Mouse (Mus musculus) myocyte (in vitro differentiated cells): ENCODE results near the gene C7. TPM values are rescaled to one million over a fixed set of nuclear protein-coding genes. Genes with fewer than 3 reads are reported as not detected.
"Not testable (repeated sequence)": the region's sequence is repeated elsewhere in the genome, so short reads cannot be mapped to it uniquely, and the experiment has no call there.

Experiments
- H3K27me3 ChIP-seq: one replicate; pipeline ENCODE4 v1.6.1; 2011; ENCODE audit not compliant: control insufficient read depth, insufficient read depth, insufficient read length
- H3K36me3 ChIP-seq: one replicate; pipeline ENCODE4 v1.6.1; 2011; ENCODE audit not compliant: control insufficient read depth, insufficient read depth
- H3K4me2 ChIP-seq: one replicate; pipeline ENCODE4 v1.6.1; 2011; ENCODE audit warnings: low read depth, control low read depth
- H3K4me3 ChIP-seq: one replicate; pipeline ENCODE4 v1.5.1; 2011; ENCODE audit warnings: mild to moderate bottlenecking, control low read depth, moderate library complexity
- H3K79me2 ChIP-seq: one replicate; pipeline ENCODE4 v1.6.1; 2011; ENCODE audit not compliant: control insufficient read depth, insufficient read depth
- H3ac ChIP-seq: one replicate; pipeline ENCODE4 v1.6.1; 2011; ENCODE audit not compliant: control insufficient read depth, insufficient read length
- CEBPB ChIP-seq: IDR thresholded peaks from 2 replicates; pipeline ENCODE4 v1.6.1; 2011; ENCODE audit warnings: mild to moderate bottlenecking, moderate library complexity; ENCODE audit not compliant: poor library complexity, insufficient read depth, severe bottlenecking
- E2F4 ChIP-seq: IDR thresholded peaks from one replicate; pipeline ENCODE4 v1.6.1; 2011; ENCODE audit warnings: mild to moderate bottlenecking, control low read depth, moderate library complexity; ENCODE audit not compliant: insufficient read depth
- MAX ChIP-seq: IDR thresholded peaks from one replicate; pipeline ENCODE4 v1.6.1; 2011; ENCODE audit warnings: low read depth, mild to moderate bottlenecking, control low read depth
- MYOD1 ChIP-seq, 3 experiments: IDR thresholded peaks; one replicate each; pipeline ENCODE4 v1.6.1; 2011; ENCODE audit warnings: control low read depth in 2 of 3, low read depth in 2 of 3, mild to moderate bottlenecking in 2 of 3, moderate library complexity in 1 of 3; ENCODE audit not compliant: insufficient read length in 2 of 3, control insufficient read depth in 1 of 3
- MYOG ChIP-seq, 3 experiments: IDR thresholded peaks; one replicate each; pipeline ENCODE4 v1.6.1; 2011; ENCODE audit warnings: control low read depth in 2 of 3, low read depth in 2 of 3, mild to moderate bottlenecking in 2 of 3; ENCODE audit not compliant: insufficient read length in 2 of 3, control insufficient read depth in 1 of 3, insufficient read depth in 1 of 3
- POLR2A ChIP-seq: IDR thresholded peaks from one replicate; pipeline ENCODE4 v1.6.1; 2011; ENCODE audit warnings: low read depth, mild to moderate bottlenecking, control low read depth, moderate library complexity; ENCODE audit not compliant: insufficient read length
- POLR2AphosphoS2 ChIP-seq: IDR thresholded peaks from one replicate; pipeline ENCODE4 v1.6.1; 2011; ENCODE audit warnings: low read depth, control low read depth; ENCODE audit not compliant: insufficient read length
- REST ChIP-seq: IDR thresholded peaks from one replicate; pipeline ENCODE4 v1.6.1; 2011; ENCODE audit warnings: mild to moderate bottlenecking, control low read depth, moderate library complexity; ENCODE audit not compliant: insufficient read depth, insufficient read length
- SRF ChIP-seq: IDR thresholded peaks from one replicate; pipeline ENCODE4 v1.6.1; 2011; ENCODE audit warnings: low read depth; ENCODE audit not compliant: control insufficient read depth, insufficient read length
- TCF12 ChIP-seq: IDR thresholded peaks from one replicate; pipeline ENCODE4 v1.6.1; 2011; ENCODE audit warnings: mild to moderate bottlenecking, control low read depth; ENCODE audit not compliant: poor library complexity, insufficient read depth, severe bottlenecking
- TCF3 ChIP-seq: IDR thresholded peaks from one replicate; pipeline ENCODE4 v1.6.1; 2011; ENCODE audit warnings: low read depth, control low read depth; ENCODE audit not compliant: insufficient read length
- USF1 ChIP-seq: IDR thresholded peaks from one replicate; pipeline ENCODE4 v1.6.1; 2011; ENCODE audit warnings: low read depth, mild to moderate bottlenecking, control low read depth, moderate library complexity
- polyA plus RNA-seq: library from polyadenylated mRNA; unstranded; fragments of >200 nt; fragmentation: generic; extraction: Trizol; gene quantifications from one replicate; pipeline ENCODE4 v1.2.1, GENCODE M21; 2012; ENCODE audit warnings: missing spikeins

Gene C7
- polyA plus RNA-seq, 1 experiment: not detected

- Histone ChIP-seq H3ac (no peak overlapping the region), H3K27me3 (peaks cover 6% of the 10 kb centered on the region), H3K4me2 (no peak overlapping the region), H3K4me3 (no peak overlapping the region), H3K79me2 (no peaks in the 10 kb centered on the region), H3K36me3 (no peaks in the 10 kb centered on the region)
- TF ChIP-seq REST (no peak), POLR2AphosphoS2 (no peak), CEBPB (no peak), TCF12 (no peak), SRF (no peak), MAX (no peak), MYOG (IDR thresholded peaks at IDR 0.05; ENCODE audit: control insufficient read depth in 1 of 3, insufficient read depth in 1 of 3, insufficient read length in 2 of 3, low read depth in 2 of 3) (no peak), POLR2A (no peak), MYOD1 (IDR thresholded peaks at IDR 0.05; ENCODE audit: control insufficient read depth in 1 of 3, insufficient read length in 2 of 3, low read depth in 2 of 3) (no peak), E2F4 (no peak), TCF3 (no peak), USF1 (no peak)
Observed at GRCm38 (mm10) chr15:5029256-5029655, 34.3 kb downstream of the C7 start.

DNA sequence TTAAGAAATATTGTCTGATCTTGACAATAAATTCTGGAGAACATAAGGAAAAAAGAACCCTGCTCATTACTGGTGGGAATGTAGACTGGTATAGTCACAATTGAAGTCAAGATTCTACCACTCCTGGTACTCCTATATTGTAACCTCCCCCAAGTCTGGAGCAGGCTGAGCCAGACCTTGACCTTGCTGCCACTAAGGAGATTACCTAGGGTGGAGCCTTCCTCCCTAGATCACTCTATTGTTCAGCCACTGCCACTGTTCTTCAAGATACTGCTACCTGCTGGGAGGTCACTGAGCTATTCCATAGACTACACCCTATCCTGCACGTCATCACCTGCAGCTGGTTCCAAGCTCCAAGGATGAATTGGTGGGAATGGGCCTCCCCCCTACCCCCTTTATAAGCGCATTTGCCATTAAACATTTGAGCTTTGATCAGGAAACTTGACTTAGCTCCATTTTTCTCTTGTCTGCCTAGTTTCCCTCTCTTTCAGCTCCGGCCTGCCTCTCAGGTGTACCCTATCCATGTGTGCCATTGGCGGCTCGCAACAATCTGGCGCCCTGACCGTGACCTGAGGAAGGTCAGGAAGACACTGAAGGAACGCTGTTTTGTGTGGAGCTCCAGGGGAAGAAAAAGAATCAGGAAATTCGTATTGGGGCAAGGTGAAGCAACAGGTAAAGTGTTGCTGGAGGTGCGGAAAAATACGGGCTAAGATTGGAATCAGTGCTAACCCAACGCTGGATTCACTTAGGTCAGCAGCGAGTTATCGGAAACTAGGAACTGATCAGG, 39.9 kb downstream of the C7 start:
- H3K27me3 ChIP-seq, H3ac ChIP-seq, H3K79me2 ChIP-seq, H3K36me3 ChIP-seq, H3K4me3 ChIP-seq, H3K4me2 ChIP-seq: not testable (repeated sequence)

DNA sequence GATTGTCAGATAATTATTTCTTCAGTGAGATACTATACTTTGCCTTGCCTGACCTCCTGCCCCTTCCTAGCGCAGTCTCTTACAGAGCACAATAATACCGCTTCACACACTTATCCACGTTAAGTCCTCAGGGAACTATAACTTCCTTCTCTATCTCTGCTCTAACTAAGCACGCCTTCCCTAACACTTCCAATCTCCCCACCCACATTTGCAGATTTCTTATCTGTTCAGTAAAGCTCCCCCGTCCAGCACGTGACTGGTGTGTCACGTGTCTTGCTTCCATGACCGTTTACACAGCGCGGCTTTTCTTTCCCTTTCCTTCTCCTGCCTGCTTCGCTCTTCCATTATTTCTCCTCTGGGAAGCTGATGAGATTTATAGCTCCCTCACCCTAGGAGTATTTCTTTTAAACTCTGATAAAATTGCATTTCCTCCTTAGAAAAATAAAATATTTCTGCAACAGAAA, 53.9 kb downstream of the C7 start:
- H3ac ChIP-seq: no peak overlapping the region
- H3K27me3 ChIP-seq: peaks cover 16% of the 10 kb centered on the region
- H3K79me2 ChIP-seq: no peaks in the 10 kb centered on the region
- TF ChIP-seq USF1 (peak; percentile 89), TCF12 (no peak)
- peak overlapping the region; percentile 73 for H3K4me2 ChIP-seq
- no peak overlapping the region for H3K4me3 ChIP-seq
- H3K36me3 ChIP-seq: no peaks in the 10 kb centered on the region

- Histone ChIP-seq H3K4me2 (no peak overlapping the region), H3K36me3 (no peaks in the 10 kb centered on the region), H3K79me2 (no peaks in the 10 kb centered on the region), H3K27me3 (peaks cover 9% of the 10 kb centered on the region), H3ac (no peak overlapping the region), H3K4me3 (no peak overlapping the region)
- TF ChIP-seq POLR2A (no peak), TCF12 (no peak), USF1 (no peak), MYOD1 (IDR thresholded peaks at IDR 0.05; ENCODE audit: control insufficient read depth in 1 of 3, insufficient read length in 2 of 3, low read depth in 2 of 3) (no peak), MAX (no peak), E2F4 (no peak), TCF3 (no peak), POLR2AphosphoS2 (no peak), REST (no peak), SRF (no peak), MYOG (IDR thresholded peaks at IDR 0.05; ENCODE audit: control insufficient read depth in 1 of 3, insufficient read depth in 1 of 3, insufficient read length in 2 of 3, low read depth in 2 of 3) (no peak), CEBPB (no peak)
Observed at GRCm38 (mm10) chr15:5003503-5004196, 59.9 kb downstream of the C7 start.

DNA sequence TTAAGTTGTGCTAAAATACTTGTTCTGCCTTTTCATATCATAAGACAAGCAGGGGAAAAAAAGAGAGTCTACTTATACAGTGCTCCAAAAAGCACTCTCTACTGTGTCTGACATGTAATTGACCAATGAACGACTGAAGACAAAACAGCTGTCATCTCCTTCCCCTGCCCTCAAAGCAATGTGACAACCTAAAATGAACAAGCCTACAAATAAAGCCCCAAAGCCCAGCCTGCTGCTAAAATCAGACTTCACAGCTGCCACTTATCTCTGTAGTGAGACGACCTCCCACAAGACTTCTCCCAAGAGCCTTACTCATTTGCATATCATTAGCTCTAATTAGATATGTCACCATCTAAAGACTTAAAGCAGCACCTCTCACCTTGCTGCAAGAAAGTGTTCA, 60.6 kb downstream of the C7 start:
- no peak overlapping the region for H3ac ChIP-seq
- no peak overlapping the region for H3K4me3 ChIP-seq
- H3K27me3 ChIP-seq: peaks cover 9% of the 10 kb centered on the region
- TF ChIP-seq REST (no peak), MYOD1 (IDR thresholded peaks at IDR 0.05; ENCODE audit: control insufficient read depth in 1 of 3, insufficient read length in 2 of 3, low read depth in 2 of 3) (no peak), SRF (no peak), MYOG (IDR thresholded peaks at IDR 0.05; ENCODE audit: control insufficient read depth in 1 of 3, insufficient read depth in 1 of 3, insufficient read length in 2 of 3, low read depth in 2 of 3) (no peak), MAX (no peak), TCF3 (no peak), POLR2A (no peak), E2F4 (no peak)
- no peaks in the 10 kb centered on the region for H3K79me2 ChIP-seq
- no peaks in the 10 kb centered on the region for H3K36me3 ChIP-seq
- H3K4me2 ChIP-seq: no peak overlapping the region
